Mouse (Mus musculus) embryonic facial prominence, embryonic 10.5 days (tissue): Measurements from ENCODE around the gene Nemf. TPM values are rescaled to one million over a fixed set of nuclear protein-coding genes. Genes with fewer than 3 reads are reported as not detected.

ENCODE experiments used
- DNase-seq: peaks from one replicate; pipeline ENCODE4 v3.0.0-alpha.2; 2017; ENCODE audit warnings: low spot score
- H3K27ac ChIP-seq: fragments of 300-500 bp; sonication (generic); replicated peaks from 2 replicates; pipeline ENCODE4 v1.5.1; 2016; ENCODE audit warnings: mild to moderate bottlenecking
- H3K27me3 ChIP-seq: fragments of 300-500 bp; sonication (generic); replicated peaks from 2 replicates; pipeline ENCODE4 v1.6.1; 2016; ENCODE audit warnings: low read depth, mild to moderate bottlenecking; ENCODE audit not compliant: poor library complexity, severe bottlenecking
- H3K36me3 ChIP-seq: fragments of 300-500 bp; sonication (generic); replicated peaks from 2 replicates; pipeline ENCODE4 v1.6.1; 2016; ENCODE audit warnings: mild to moderate bottlenecking, moderate library complexity
- H3K4me1 ChIP-seq: fragments of 300-500 bp; sonication (generic); 2 replicates; pipeline ENCODE4 v1.6.1; 2016
- H3K4me3 ChIP-seq: fragments of 300-500 bp; sonication (generic); 2 replicates; pipeline ENCODE4 v1.5.1; 2016; ENCODE audit warnings: mild to moderate bottlenecking, moderate library complexity
- H3K9me3 ChIP-seq: fragments of 300-500 bp; sonication (generic); 2 replicates; pipeline ENCODE4 v1.6.1; 2016; ENCODE audit warnings: mild to moderate bottlenecking
- WGBS: fragments of 180-500 bp; shearing (Covaris S2); methylation state at CpG from one replicate; pipeline ENCODE4 v1.1.7; 2016; 5-methylcytosine and 5-hydroxymethylcytosine counted together
- polyA plus RNA-seq: library from polyadenylated mRNA; unstranded; fragments of >200 nt; fragmentation: Nextera tagmentation; extraction: Ambion mirVana; gene quantifications from 2 replicates; pipeline ENCODE4 v1.2.1, GENCODE M21; 2016

Nemf gene
- polyA plus RNA-seq, 1 experiment from 2014 or later = 98.7 TPM

- Histone ChIP-seq H3K36me3 (peaks cover 96% of the 10 kb centered on the region), H3K4me1 (no peaks in the 10 kb centered on the region), H3K27ac (no peak overlapping the region), H3K27me3 (no peaks in the 10 kb centered on the region), H3K9me3 (no peaks in the 10 kb centered on the region), H3K4me3 (no peak overlapping the region)
- DNase-seq = no peak
- 92% methylated on average over 2 of the region's 2 CpGs for WGBS
Observed at GRCm38 (mm10) chr12:69333547-69333946, 23.4 kb downstream of the Nemf start.

GRCm38 (mm10) chr12:69332147-69332546 is 24.8 kb downstream of the Nemf start:
- H3K4me3 ChIP-seq = no peak overlapping the region
- H3K36me3 ChIP-seq = peaks cover 95% of the 10 kb centered on the region
- no peak for DNase-seq
- H3K4me1 ChIP-seq = no peaks in the 10 kb centered on the region
- no peaks in the 10 kb centered on the region for H3K9me3 ChIP-seq
- H3K27me3 ChIP-seq = no peaks in the 10 kb centered on the region
- WGBS = 91% methylated on average over 1 of the region's 1 CpGs
- no peak overlapping the region for H3K27ac ChIP-seq

GRCm38 (mm10) chr12:69331187-69331586 is 25.8 kb downstream of the Nemf start:
- no peak overlapping the region for H3K27ac ChIP-seq
- H3K4me1 ChIP-seq = no peaks in the 10 kb centered on the region
- no peaks in the 10 kb centered on the region for H3K27me3 ChIP-seq
- no peaks in the 10 kb centered on the region for H3K9me3 ChIP-seq
- 92% methylated on average over 3 of the region's 3 CpGs for whole genome bisulfite sequencing
- H3K36me3 ChIP-seq = peaks cover 95% of the 10 kb centered on the region
- H3K4me3 ChIP-seq = no peak overlapping the region
- no peak for DNase-seq

- Histone ChIP-seq H3K9me3 (no peaks in the 10 kb centered on the region), H3K4me1 (no peaks in the 10 kb centered on the region), H3K36me3 (peaks cover 95% of the 10 kb centered on the region), H3K27ac (no peak overlapping the region), H3K4me3 (no peak overlapping the region), H3K27me3 (no peaks in the 10 kb centered on the region)
- DNase-seq = no peak
Observed at GRCm38 (mm10) chr12:69318431-69318830, 38.5 kb downstream of the Nemf start.

GRCm38 (mm10) chr12:69309659-69310058 is 47.3 kb downstream of the Nemf start:
- 92% methylated on average over 4 of the region's 4 CpGs for WGBS
- H3K4me1 ChIP-seq = no peaks in the 10 kb centered on the region
- 0 out of 2 replicates have a peak, but pooled peaks cover 2% of the 10 kb centered on the region for H3K9me3 ChIP-seq
- H3K36me3 ChIP-seq = peaks cover 99% of the 10 kb centered on the region
- no peak overlapping the region for H3K4me3 ChIP-seq
- DNase-seq = no peak
- no peaks in the 10 kb centered on the region for H3K27me3 ChIP-seq
- H3K27ac ChIP-seq = no peak overlapping the region

- Histone ChIP-seq H3K4me1 (no peaks in the 10 kb centered on the region), H3K36me3 (peaks cover 100% of the 10 kb centered on the region), H3K27ac (no peak overlapping the region), H3K4me3 (no peak overlapping the region), H3K9me3 (0 out of 2 replicates have a peak, but pooled peaks cover 2% of the 10 kb centered on the region), H3K27me3 (no peaks in the 10 kb centered on the region)
- 94% methylated on average over 7 of the region's 7 CpGs for WGBS
- no peak for DNase-seq
Observed at GRCm38 (mm10) chr12:69306333-69306732, 50.6 kb downstream of the Nemf start.

DNA sequence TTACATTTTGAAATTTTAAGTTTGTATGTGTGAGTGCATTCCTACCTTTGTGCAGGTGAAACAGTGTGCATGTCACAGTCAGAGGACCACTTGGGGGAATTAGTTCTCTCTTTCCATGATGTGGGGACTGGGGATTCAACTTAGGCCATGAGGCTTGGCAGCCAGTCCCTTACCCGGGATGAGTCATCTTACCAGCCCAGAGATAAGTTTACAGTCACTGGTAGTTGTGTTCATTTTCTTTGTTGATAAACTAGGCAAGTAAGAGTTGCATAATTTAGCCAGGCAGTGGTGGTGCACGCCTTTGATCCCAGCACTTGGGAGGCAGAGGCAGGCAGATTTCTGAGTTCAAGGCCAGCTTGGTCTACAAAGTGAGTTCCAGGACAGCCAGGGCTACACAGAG is 52.9 kb downstream of the Nemf start:
- peaks cover 100% of the 10 kb centered on the region for H3K36me3 ChIP-seq
- H3K9me3 ChIP-seq = no peaks in the 10 kb centered on the region
- no peak overlapping the region for H3K27ac ChIP-seq
- no peaks in the 10 kb centered on the region for H3K27me3 ChIP-seq
- DNase-seq = no peak
- H3K4me1 ChIP-seq = peaks cover 6% of the 10 kb centered on the region
- H3K4me3 ChIP-seq = no peak overlapping the region
- WGBS = 90% methylated on average over 2 of the region's 2 CpGs

- no peak for DNase-seq
- H3K4me3 ChIP-seq = no peak overlapping the region
- peaks cover 19% of the 10 kb centered on the region for H3K4me1 ChIP-seq
- H3K36me3 ChIP-seq = peaks cover 90% of the 10 kb centered on the region
- no peaks in the 10 kb centered on the region for H3K27me3 ChIP-seq
- 93% methylated on average over 12 of the region's 12 CpGs for WGBS
- no peak overlapping the region for H3K27ac ChIP-seq
- no peaks in the 10 kb centered on the region for H3K9me3 ChIP-seq
Observed at GRCm38 (mm10) chr12:69302171-69302570, 54.8 kb downstream of the Nemf start.

DNA sequence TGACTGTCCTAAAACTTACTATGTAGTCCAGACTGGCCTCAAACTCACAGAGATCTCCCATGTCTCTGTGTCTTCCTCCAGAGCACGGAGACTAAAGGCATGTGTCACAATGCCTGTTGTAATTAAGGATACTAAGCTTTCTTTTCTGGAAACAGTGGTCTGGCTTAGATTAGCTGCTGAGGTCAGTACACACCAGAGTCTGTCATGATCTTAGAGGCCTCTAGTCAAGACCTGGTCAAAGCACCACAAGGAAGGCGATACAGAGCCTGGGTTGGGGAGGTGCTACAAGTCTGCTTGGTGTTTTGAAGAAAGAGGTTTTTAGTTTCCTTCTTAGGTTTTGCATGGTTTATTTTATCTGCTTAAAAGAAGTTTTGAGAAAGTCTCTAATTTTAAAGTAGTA is 56.6 kb downstream of the Nemf start:
- peaks cover 25% of the 10 kb centered on the region for H3K4me1 ChIP-seq
- H3K36me3 ChIP-seq = peaks cover 72% of the 10 kb centered on the region
- no peaks in the 10 kb centered on the region for H3K9me3 ChIP-seq
- H3K27ac ChIP-seq = no peak overlapping the region
- H3K4me3 ChIP-seq = no peak overlapping the region
- 74% methylated on average over 2 of the region's 2 CpGs for WGBS
- H3K27me3 ChIP-seq = no peaks in the 10 kb centered on the region
- DNase-seq = no peak

DNA sequence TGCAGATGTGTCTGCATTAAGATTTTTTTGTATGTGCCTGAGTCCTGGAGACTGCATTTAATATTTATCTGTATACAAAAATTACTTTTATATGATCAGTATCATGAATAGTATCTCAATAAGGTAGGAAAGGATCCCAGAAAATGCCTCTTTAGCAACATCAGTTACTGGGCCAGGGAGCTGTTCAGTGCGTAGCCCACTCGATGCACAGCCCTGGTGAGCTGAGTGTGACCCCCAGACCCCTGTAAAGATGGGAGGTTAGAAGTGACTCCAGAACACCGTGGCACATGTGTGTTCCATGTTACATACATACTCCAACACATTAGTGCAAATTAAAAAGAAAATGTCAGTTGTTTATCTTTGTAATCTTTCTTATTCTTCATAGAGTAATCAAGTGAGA is 57.1 kb downstream of the Nemf start:
- H3K36me3 ChIP-seq = peaks cover 66% of the 10 kb centered on the region
- 89% methylated on average over 3 of the region's 3 CpGs for whole genome bisulfite sequencing
- H3K9me3 ChIP-seq = no peaks in the 10 kb centered on the region
- peaks cover 25% of the 10 kb centered on the region for H3K4me1 ChIP-seq
- DNase-seq = no peak
- peak overlapping the region; percentile 94; the same call in 1 of the 2 replicates for H3K4me3 ChIP-seq
- H3K27me3 ChIP-seq = no peaks in the 10 kb centered on the region
- H3K27ac ChIP-seq = no peak overlapping the region

DNA sequence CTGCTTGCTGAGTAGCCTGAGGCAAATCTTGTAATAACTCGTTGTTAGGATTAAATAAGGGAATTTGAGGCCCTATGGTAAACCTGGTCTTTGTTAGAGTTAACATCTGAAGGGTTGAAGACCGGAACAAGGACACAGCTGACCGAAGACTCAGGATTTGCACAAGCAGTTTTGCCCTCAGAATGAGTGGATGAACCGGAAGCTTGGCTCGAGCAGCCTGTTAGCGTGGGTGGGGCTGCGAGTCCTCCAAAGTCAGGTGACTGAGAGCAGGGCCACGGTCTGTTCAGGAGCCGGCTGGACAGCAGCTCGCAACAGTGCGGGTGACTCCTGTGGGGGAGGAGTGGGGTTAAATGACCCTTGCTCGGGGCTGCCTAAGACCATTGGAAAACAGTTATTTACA is 57.7 kb downstream of the Nemf start:
- Histone ChIP-seq H3K27me3 (no peaks in the 10 kb centered on the region), H3K36me3 (peaks cover 60% of the 10 kb centered on the region), H3K27ac (no peak overlapping the region), H3K9me3 (no peaks in the 10 kb centered on the region), H3K4me3 (peak overlapping the region; percentile 94), H3K4me1 (peaks cover 25% of the 10 kb centered on the region)
- DNase-seq = peak; percentile 36
- WGBS = 53% methylated on average over 12 of the region's 12 CpGs

DNA sequence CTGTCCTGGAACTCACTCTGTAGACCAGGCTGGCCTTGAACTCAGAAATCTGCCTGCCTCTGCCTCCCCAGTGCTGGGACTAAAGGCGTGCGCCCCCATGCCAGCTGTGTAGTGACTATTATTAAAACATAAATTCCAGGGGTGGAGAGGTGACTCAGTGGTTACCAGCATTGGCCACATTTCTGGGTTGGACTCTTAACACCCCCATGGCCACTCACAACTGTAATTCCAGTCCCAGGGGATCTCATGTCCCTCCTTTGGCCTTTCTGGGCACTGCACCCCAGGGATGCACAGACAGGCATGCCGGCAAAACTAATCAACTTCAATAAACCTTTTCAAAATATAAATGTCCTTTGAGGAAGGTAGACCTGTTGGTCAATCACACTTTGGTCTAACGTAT is 58.7 kb downstream of the Nemf start:
- whole genome bisulfite sequencing = 90% methylated on average over 4 of the region's 4 CpGs
- Histone ChIP-seq H3K27ac (no peak overlapping the region), H3K4me3 (peak overlapping the region; percentile 94), H3K4me1 (peaks cover 25% of the 10 kb centered on the region), H3K36me3 (peaks cover 51% of the 10 kb centered on the region), H3K27me3 (no peaks in the 10 kb centered on the region), H3K9me3 (no peaks in the 10 kb centered on the region)
- DNase-seq = peak; percentile 13

DNA sequence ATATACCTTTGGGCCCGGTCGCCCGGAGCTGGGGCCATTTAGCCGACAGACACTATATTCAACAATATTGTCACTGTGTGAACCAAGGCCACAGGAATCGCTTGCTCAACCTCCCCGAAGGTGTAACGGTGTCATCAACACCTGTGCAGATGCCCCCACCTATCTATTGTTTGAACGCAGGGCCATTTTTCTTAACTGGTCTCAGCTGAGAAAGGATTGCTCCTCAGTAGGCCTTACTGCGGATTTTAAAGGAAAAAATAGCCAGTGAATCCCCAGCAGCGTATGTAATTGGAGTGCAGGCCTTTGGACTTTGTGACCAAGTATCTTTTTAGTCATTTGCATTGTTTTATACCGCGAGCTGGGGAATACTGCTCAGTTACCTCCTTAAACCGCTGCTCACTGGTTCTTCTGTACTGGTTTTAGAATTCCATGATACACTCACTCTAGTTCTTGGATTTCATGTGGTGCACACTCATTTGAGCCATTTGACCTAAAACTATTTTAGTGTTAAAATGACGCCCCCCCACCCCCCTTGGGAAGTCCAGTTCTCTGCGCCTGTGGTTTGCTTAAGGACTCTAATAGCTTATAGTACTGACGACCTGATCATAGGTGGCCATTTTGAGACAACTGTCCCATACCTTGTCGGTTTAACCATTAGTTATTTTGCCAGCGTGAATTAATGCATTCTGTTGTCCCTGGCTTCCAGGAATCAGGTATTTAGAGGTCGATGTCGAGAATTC is 59.4 kb downstream of the Nemf start:
- Histone ChIP-seq H3K4me3 (peak overlapping the region; percentile 94), H3K36me3 (peaks cover 44% of the 10 kb centered on the region), H3K27me3 (no peaks in the 10 kb centered on the region), H3K4me1 (peaks cover 25% of the 10 kb centered on the region), H3K27ac (peak overlapping the region; percentile 99), H3K9me3 (no peaks in the 10 kb centered on the region)
- DNase-seq = no peak
- 21% methylated on average over 20 of the region's 20 CpGs for WGBS
